Mouse (Mus musculus): Measurements from ENCODE around the gene Stard9.

DNA sequence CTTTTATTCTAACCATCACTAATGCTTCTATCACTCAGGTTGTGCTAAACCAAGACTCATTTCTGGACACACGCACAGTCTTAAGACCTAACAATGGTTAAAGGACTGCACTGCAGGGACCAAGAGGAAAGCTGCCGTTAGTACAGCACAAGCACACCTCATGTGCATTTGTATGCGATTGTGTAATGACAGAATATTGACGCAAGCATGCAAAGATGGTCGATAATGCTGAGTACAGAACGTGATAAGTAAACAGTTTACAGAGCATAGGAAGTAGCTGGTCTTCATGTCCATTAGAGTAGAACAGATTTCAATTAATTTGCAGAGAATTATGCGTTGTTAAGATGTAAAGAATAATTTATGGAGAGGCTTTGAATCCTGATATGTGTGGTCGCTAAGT, 11.9 kb downstream of the Stard9 start:
- TF ChIP-seq TCF3 (IDR thresholded peaks at IDR 0.05; ENCODE audit: insufficient read length, low read depth) = no peak
- TF ChIP-seq POLR2A (IDR thresholded peaks at IDR 0.05; ENCODE audit: insufficient read length, low read depth) = no peak
- TF ChIP-seq POLR2AphosphoS2 (IDR thresholded peaks at IDR 0.05; ENCODE audit: insufficient read length, low read depth) = no peak
- no peak for TF ChIP-seq USF1 (IDR thresholded peaks at IDR 0.05; ENCODE audit: low read depth)
- no peak for TF ChIP-seq MYOG (IDR thresholded peaks at IDR 0.05; ENCODE audit: control insufficient read depth in 1 of 3, insufficient read depth in 1 of 3, insufficient read length in 2 of 3, low read depth in 2 of 3)
- no peak for TF ChIP-seq SRF (IDR thresholded peaks at IDR 0.05; ENCODE audit: control insufficient read depth, insufficient read length, low read depth)

All from myocyte (in vitro differentiated cells).